Mouse (Mus musculus): ENCODE measurements around the gene Sept6. TPM values are rescaled to one million over a fixed set of nuclear protein-coding genes. Genes with fewer than 3 reads are reported as not detected.
A peak's percentile ranks its signal among the peaks of the same experiment; 100 is the strongest.

Gene Sept6
- 75.3 to 123 TPM (median 87.1 TPM) in 3 replicates for total RNA-seq (2017)

GRCm38 (mm10) chrX:36991694-36992093 is at the start of gene Sept6:
Gene Sept6 (minus strand): TSS chrX:36991794.
- no peak for ATAC-seq (replicated peaks; ENCODE audit: insufficient number of reproducible peaks, low FRiP score, low TSS enrichment, poor library complexity, severe bottlenecking)

GRCm38 (mm10) chrX:37028378-37028777 is 36.8 kb upstream of the Sept6 start:
- ATAC-seq (replicated peaks; ENCODE audit: insufficient number of reproducible peaks, low FRiP score, low TSS enrichment, poor library complexity, severe bottlenecking) = no peak

- no peak for ATAC-seq (replicated peaks; ENCODE audit: insufficient number of reproducible peaks, low FRiP score, low TSS enrichment, poor library complexity, severe bottlenecking)
Measured at GRCm38 (mm10) chrX:37023652-37024309, 32.2 kb upstream of the Sept6 start.

GRCm38 (mm10) chrX:37022690-37023089 is 31.1 kb upstream of the Sept6 start:
- ATAC-seq (replicated peaks; ENCODE audit: insufficient number of reproducible peaks, low FRiP score, low TSS enrichment, poor library complexity, severe bottlenecking) = no peak

- ATAC-seq (replicated peaks; ENCODE audit: insufficient number of reproducible peaks, low FRiP score, low TSS enrichment, poor library complexity, severe bottlenecking) = no peak
Measured at GRCm38 (mm10) chrX:37019045-37019444, 27.5 kb upstream of the Sept6 start.

- no peak for ATAC-seq (replicated peaks; ENCODE audit: insufficient number of reproducible peaks, low FRiP score, low TSS enrichment, poor library complexity, severe bottlenecking)
Measured at GRCm38 (mm10) chrX:37018150-37018654, 26.6 kb upstream of the Sept6 start.

- ATAC-seq (replicated peaks; ENCODE audit: insufficient number of reproducible peaks, low FRiP score, low TSS enrichment, poor library complexity, severe bottlenecking) = no peak
Measured at GRCm38 (mm10) chrX:37013870-37014269, 22.3 kb upstream of the Sept6 start.

- peak; percentile 60 for ATAC-seq (replicated peaks; ENCODE audit: insufficient number of reproducible peaks, low FRiP score, low TSS enrichment, poor library complexity, severe bottlenecking)
Measured at GRCm38 (mm10) chrX:36991039-36991438, 555 bp downstream of the Sept6 start.

GRCm38 (mm10) chrX:36989752-36990404 is 1.7 kb downstream of the Sept6 start:
- ATAC-seq (replicated peaks; ENCODE audit: insufficient number of reproducible peaks, low FRiP score, low TSS enrichment, poor library complexity, severe bottlenecking) = no peak

GRCm38 (mm10) chrX:36989234-36989751 is 2.3 kb downstream of the Sept6 start:
- ATAC-seq (replicated peaks; ENCODE audit: insufficient number of reproducible peaks, low FRiP score, low TSS enrichment, poor library complexity, severe bottlenecking) = peak; percentile 96

GRCm38 (mm10) chrX:36988754-36989153 is 2.8 kb downstream of the Sept6 start:
- ATAC-seq (replicated peaks; ENCODE audit: insufficient number of reproducible peaks, low FRiP score, low TSS enrichment, poor library complexity, severe bottlenecking) = no peak

- no peak for ATAC-seq (replicated peaks; ENCODE audit: insufficient number of reproducible peaks, low FRiP score, low TSS enrichment, poor library complexity, severe bottlenecking)
Measured at GRCm38 (mm10) chrX:36987851-36988250, 3.7 kb downstream of the Sept6 start.

- no peak for ATAC-seq (replicated peaks; ENCODE audit: insufficient number of reproducible peaks, low FRiP score, low TSS enrichment, poor library complexity, severe bottlenecking)
Measured at GRCm38 (mm10) chrX:36985041-36985440, 6.6 kb downstream of the Sept6 start.

- ATAC-seq (replicated peaks; ENCODE audit: insufficient number of reproducible peaks, low FRiP score, low TSS enrichment, poor library complexity, severe bottlenecking) = 0 out of 2 replicates have a peak, but pooled peaks have one; percentile 17
Measured at GRCm38 (mm10) chrX:36983654-36984311, 7.8 kb downstream of the Sept6 start.

- ATAC-seq (replicated peaks; ENCODE audit: insufficient number of reproducible peaks, low FRiP score, low TSS enrichment, poor library complexity, severe bottlenecking) = no peak
Measured at GRCm38 (mm10) chrX:36982892-36983653, 8.5 kb downstream of the Sept6 start.

- 0 out of 2 replicates have a peak, but pooled peaks have one; percentile 35 for ATAC-seq (replicated peaks; ENCODE audit: insufficient number of reproducible peaks, low FRiP score, low TSS enrichment, poor library complexity, severe bottlenecking)
Measured at GRCm38 (mm10) chrX:36980563-36981187, 10.9 kb downstream of the Sept6 start.

- ATAC-seq (replicated peaks; ENCODE audit: insufficient number of reproducible peaks, low FRiP score, low TSS enrichment, poor library complexity, severe bottlenecking) = no peak
Measured at GRCm38 (mm10) chrX:36977863-36978262, 13.7 kb downstream of the Sept6 start.

- ATAC-seq (replicated peaks; ENCODE audit: insufficient number of reproducible peaks, low FRiP score, low TSS enrichment, poor library complexity, severe bottlenecking) = no peak
Measured at GRCm38 (mm10) chrX:36976980-36977379, 14.6 kb downstream of the Sept6 start.
